Mouse (Mus musculus): ENCODE data around the gene Snai1.

Snai1 gene

GRCm38 (mm10) chr2:167519606-167520252 is 18.3 kb upstream of the Snai1 start:
- DNase-seq (ENCODE audit: low read depth) = no peak

DNA sequence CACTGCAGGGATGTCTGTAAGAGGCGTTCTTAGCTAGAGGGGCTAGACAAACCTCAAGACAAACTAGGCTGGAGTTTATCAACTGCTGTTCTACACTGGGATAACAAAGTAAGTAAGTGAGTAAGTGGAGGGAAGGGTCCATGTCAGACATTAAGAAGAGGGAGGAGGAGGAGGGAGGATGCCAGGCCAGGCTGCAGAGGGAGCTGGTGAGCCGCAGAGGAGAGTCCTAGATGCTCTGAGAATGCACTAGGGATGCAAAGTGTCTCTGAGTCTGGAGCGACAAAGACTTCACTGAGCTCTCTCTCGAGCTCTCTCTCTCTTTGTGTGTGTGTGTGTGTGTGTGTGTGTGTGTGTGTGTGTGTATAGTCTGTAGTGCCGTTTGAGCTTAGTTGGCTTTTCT is 9.7 kb upstream of the Snai1 start:
- peak; percentile 49 for DNase-seq (ENCODE audit: low read depth)

GRCm38 (mm10) chr2:167529935-167530513 is 8.0 kb upstream of the Snai1 start:
- no peak for DNase-seq (ENCODE audit: low read depth)

- DNase-seq (ENCODE audit: low read depth) = no peak
Measured at GRCm38 (mm10) chr2:167530536-167530935, 7.5 kb upstream of the Snai1 start.

- DNase-seq (ENCODE audit: low read depth) = peak; percentile 78
Measured at GRCm38 (mm10) chr2:167532131-167532530, 5.9 kb upstream of the Snai1 start.

DNA sequence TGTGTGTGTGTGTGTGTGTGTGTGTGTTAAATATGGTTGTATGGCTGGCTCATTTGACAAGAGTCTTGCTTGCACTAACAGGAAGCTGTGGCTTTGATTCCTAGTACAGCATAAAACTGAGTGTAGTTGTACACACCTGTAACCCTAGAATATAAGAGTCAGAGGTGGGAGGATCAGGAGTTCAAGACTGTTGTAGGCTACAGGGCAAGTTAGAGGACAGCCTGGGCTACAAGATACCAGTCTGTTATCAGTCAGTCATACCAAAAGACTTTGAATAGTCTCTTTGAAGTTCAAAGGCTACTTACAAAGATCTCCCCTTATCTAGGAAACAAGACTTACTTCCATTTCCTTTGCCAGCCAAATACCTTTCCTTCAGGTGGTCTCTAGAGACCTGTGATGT is 4.1 kb upstream of the Snai1 start:
- peak; percentile 64 for DNase-seq (ENCODE audit: low read depth)

GRCm38 (mm10) chr2:167536320-167536945 is 1.6 kb upstream of the Snai1 start:
- DNase-seq (ENCODE audit: low read depth) = no peak

- no peak for DNase-seq (ENCODE audit: low read depth)
Measured at GRCm38 (mm10) chr2:167538671-167539306, 794 bp downstream of the Snai1 start.

GRCm38 (mm10) chr2:167539536-167540476 is 1.8 kb downstream of the Snai1 start:
- DNase-seq (ENCODE audit: low read depth) = no peak

DNA sequence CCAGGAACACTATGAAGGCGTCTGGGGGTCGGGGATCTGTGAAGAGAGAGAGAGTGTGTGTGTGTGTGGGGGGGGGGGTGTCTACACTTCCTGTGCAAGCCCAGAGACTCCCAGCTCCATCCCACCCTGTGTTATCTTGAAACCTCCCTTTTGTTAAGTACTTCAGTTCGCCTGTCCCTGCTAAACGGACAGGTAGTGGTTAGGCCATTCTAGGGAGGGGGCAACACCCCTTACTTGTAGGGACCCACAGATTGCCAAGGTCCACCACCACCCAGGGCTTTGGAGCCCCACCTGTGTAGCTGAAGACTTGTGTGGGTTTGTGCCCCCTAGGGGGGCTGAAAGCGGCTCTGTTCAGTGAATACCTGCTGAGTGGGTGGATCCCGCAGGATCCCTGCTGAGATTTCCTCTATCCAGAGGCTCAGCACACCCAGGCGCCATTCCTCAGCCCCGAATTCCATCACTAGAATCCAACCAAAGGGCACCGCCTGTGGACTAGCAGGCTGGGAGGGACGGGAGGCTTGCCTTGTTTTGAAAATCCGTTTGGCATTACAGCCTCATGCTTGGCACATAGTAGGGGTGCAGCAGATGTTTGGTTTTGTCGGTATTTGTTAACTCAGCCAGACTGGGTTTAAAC is 2.6 kb downstream of the Snai1 start:
- no peak for DNase-seq (ENCODE audit: low read depth)

GRCm38 (mm10) chr2:167541324-167541723 is 3.3 kb downstream of the Snai1 start:
- DNase-seq (ENCODE audit: low read depth) = no peak

DNA sequence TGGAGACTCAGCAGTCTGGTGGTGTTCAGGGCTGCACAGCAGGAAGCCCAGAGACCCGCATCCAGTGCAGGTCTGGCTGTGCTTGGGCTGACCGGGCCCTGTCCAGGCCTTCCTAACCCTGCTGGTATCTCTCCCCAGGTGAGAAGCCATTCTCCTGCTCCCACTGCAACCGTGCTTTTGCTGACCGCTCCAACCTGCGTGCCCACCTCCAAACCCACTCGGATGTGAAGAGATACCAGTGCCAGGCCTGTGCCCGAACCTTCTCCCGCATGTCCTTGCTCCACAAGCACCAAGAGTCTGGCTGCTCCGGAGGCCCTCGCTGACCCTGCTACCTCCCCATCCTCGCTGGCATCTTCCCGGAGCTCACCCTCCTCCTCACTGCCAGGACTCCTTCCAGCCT is 3.8 kb downstream of the Snai1 start:
- no peak for DNase-seq (ENCODE audit: low read depth)

DNA sequence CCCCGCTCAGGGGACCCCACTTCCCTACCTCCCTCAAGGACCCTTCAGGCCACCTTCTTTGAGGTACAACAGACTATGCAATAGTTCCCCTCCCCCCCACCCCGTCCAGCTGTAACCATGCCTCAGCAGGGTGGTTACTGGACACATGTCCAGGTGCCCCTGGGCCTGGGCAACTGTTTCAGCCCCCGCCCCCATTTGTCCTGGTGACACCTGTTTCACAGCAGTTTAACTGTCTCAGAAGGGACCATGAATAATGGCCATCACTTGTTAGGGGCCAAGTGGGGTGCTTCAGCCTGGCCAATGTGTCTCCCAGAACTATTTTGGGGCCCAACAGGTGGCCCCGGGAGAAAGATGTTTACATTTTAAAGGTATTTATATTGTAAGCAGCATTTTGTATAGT is 4.4 kb downstream of the Snai1 start:
- DNase-seq (ENCODE audit: low read depth) = no peak

- DNase-seq (ENCODE audit: low read depth) = no peak
Measured at GRCm38 (mm10) chr2:167543121-167544003, 5.4 kb downstream of the Snai1 start.

DNA sequence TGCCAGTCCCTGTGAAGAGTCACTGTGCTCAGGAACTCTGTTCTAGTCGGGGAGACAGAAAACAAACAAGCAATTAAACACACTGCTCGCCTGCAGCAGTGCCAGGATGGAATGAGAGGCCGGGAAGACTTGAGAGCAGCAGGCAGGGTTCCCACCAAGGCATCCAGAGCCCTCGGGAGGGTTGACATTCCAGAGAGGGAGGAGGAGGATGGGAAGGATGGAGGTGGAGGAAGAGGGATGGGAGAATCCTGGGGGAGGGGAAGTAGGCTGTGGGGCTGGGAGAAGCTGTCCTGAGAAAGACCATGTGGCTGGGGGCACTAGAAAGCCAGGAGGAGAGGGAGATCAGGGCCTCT is 6.0 kb downstream of the Snai1 start:
- DNase-seq (ENCODE audit: low read depth) = no peak

DNA sequence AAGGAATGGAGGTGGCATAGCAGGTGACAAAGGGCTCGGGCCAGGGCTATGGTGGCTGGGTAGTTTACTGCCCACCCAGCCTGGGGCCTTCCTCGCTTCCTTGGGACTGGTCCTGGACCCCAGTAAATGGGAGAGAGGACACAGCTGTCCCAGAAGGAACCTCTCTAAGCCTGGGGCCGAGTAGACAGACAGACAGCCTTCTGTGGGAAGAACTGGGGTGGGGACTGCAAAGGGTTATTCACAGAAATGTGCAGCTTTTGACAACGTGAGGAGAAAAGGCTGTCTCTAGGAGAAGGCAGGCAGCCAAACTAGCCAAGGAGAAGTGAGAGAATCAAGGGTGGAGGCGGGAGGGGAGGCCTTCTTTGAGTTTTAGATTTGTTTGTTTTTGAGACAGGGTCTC is 6.5 kb downstream of the Snai1 start:
- no peak for DNase-seq (ENCODE audit: low read depth)

DNA sequence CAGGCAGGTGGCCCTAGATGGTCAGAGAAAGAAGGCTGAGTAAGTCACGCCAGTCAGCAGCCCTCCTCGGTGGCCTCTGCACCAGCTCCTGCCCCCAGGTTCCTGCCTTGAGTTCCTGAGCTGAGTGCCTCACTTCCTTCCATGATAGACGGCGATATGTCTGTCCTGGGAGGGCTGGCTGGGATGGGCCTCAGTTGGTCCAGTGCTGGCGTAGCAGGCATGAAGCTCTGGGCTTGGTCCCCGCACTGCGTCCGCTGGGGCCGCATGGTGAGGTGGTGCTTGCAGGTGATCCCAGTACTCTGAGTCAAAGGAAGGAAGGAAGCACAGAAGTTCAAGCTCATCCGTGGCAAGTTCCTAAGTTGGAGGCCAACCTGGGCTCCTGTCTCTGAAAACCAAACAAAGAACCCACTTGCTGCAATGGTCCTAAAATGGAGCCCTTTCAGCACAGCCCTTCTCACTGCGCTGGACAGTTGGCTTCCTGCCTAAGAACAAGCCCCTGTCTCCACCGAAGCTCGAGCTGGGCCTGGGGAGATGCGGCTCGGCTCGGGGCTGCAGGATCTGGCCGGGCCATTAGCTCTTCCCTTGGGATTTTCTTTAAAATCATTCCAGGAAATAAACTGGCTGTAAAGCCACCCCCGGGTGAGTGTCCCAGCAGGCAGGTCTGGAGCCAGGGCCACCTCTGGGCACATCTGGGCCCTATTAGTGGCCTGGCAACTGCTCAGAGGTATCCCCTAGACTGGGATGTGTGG is 8.6 kb downstream of the Snai1 start:
- no peak for DNase-seq (ENCODE audit: low read depth)

GRCm38 (mm10) chr2:167547444-167547843 is 9.4 kb downstream of the Snai1 start:
- DNase-seq (ENCODE audit: low read depth) = no peak

GRCm38 (mm10) chr2:167548961-167549360 is 11.0 kb downstream of the Snai1 start:
- no peak for DNase-seq (ENCODE audit: low read depth)

DNA sequence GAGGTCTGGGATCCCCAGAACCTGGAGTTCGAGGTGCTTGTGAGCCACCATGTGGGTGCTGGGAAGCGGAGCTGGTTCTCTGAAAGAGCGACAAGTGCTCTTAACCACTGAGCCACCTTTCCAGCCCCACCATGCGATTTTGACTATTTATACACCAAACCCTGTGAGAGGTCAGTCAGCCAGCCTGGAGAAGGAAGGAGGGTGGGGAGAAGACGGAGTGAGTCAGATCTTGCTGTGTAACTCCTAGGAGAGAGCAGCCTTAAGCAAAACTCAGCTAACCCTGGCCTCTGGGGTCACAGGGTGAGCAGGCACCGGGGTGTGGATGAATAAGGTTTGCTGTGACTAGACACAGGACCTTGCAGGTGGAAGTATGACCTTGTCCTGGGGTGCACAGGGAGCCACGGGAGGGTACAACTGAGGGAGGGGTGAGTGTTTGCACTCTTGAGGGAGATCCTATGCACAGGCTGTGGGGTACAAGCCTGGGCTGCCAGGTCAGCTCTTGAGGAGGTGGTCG is 12.4 kb downstream of the Snai1 start:
- DNase-seq (ENCODE audit: low read depth) = no peak
